Mouse (Mus musculus) embryo, embryonic 10.5 days (tissue): ENCODE data around the gene Celf5.

Experiments
- DNase-seq: peaks from one replicate; pipeline ENCODE4 v3.0.0-alpha.2; 2015; ENCODE audit warnings: low spot score

Celf5 gene

DNA sequence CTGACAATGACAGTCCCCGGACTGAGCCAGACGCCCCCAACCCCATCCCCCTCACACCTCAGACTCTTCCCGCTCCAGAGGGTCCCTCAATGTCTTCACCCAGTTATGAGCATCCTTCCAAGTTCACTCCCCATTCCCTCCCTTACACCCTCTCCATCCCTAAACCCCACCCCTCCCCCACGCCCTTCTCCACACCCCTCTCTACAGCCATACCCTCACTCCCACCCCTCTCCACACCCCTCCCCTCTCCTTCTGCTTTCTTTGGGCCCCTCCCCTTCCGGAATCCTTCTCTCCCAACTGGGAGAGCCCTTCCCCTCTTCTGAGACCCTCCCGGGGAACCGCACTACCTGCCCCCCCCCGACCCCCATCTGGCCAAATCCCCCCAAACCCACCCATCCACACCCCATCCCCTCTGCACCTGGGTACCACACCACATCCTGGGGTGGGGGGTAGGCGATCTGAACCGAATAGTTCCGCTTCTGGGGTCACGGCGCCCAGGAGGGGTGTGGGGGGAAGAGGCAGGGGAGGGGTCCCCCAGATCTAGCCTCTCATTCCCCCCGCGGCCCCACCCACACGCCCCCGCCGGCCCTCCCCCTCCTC, 10.0 kb downstream of the Celf5 start:
- DNase-seq: no peak

DNA sequence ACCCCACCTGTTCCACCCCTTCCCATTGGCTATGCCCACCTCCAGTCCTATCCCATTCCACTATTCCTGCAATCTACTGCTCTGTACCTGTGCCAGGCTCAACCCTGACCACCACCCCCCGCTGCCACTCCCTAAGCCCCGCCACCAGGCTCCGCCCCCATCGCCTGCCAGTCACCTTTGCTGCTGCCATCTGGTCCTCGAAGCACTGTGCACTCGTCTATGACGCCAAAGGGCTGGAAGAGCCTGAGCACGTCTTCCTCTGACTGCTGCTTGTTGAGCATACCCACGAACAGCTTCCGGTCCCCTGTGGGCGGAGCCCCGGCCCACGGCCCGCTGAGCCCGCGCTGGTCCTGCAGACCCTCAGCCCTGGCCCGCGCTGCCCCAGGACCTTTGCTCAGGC, 12.1 kb downstream of the Celf5 start:
- DNase-seq: no peak

DNA sequence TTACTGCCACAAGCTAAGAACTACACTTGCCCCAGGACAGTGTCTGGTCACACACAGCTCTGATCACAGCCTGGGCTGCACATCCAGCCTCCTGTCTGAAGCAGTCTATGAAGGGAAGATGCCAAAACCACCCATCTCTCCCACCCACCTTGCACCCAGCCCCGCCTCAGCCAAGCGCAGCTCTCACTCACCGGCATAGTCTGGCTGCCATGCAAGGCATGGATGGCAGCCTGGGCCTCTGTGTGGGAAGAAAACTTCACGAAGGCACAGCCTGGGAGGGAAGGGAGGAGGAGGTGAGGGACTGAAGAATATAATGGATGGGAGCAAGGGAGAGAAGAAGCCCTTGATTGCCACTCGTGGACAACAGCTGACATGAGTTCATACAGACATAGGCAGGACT, 13.3 kb downstream of the Celf5 start:
- DNase-seq: no peak

DNA sequence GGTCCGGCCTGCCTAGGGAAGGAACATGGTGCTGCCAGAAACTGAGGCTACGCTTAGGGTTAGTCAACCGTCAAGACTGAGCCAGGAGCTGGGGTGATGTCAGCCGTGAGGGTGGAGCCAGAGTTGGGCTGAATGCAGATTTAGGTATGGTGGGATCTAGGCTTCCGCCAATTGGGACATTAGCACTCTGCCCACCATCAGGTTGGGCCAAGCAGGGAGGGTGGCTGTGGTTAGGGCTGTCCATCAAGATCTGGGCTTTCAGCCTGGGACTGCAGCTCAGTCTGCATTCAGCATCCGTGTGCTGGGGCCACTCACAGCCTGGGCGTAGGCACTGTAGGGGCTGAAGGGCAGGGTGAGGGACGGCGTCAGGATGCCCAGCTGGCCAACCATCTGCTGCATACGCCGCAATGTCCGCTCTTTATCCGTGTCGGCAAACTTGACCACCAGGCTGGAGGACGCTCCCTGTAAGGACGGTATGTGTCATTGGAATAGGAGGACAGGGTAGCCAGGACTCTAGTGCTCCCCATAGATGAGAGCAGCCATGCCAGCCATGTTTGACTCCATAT, 14.8 kb downstream of the Celf5 start:
- DNase-seq: no peak

GRCm38 (mm10) chr10:81466881-81467280, 15.6 kb downstream of the Celf5 start:
- DNase-seq: no peak

DNA sequence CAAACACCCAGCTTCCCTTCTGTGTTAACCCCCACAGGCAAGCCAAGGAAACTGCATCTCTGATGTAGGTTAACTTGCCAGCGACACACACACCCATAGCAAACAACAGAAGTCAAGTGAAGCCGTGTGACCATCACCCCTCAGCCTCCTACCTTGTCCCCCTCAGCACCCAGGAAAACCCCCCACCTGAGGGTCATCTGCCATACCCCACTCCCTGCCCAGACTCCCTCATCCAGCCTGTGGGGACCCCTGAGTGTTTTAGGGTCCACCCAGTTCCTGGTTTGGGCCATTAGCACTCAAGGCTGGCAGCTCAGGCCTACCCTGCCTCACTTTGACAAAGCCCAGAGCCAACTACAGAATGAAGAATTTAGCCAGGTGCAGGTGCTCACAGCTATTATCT, 16.4 kb downstream of the Celf5 start:
- DNase-seq: no peak

DNA sequence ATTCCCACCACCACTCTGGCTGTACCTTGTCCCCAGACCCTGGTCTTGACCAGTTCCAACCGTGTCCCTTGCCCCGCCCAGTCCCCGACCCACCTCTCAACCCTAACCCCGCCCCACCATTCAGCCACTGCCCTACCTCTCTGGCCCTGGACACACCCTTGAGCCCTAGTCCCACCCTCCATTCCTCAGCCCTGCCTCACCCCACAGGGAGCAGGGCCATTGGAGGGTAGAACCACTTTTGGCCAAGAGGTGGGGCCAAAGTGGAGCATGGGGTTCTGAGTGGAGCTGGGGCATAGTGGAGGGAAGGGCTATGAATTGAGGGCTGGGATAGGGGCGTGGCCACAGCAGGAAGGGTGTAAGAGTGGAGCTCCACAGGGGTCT, 17.3 kb downstream of the Celf5 start:
- DNase-seq: no peak

GRCm38 (mm10) chr10:81464405-81465264, 17.9 kb downstream of the Celf5 start:
- peak; percentile 80 for DNase-seq

GRCm38 (mm10) chr10:81463531-81463930, 19.0 kb downstream of the Celf5 start:
- no peak for DNase-seq

DNA sequence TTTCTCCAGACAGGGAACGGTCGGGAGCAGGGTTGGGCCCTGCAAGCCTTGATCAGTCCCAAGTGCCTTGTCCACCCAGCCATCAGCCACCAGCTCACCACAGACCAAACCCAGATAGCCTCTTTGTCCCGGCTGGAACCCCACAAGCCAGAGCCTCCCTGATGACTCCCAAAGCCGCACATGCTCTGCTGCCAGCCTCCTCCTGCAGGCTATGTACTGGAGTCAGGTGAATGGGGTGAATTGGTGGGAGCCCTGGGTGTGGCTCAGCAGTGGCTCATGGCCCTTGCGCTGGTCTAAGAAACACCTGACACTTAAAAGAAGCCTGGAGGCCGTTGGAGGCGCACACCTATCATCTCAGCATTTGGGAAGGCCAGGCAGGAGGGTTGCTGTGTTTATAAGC, 19.6 kb downstream of the Celf5 start:
- no peak for DNase-seq

DNA sequence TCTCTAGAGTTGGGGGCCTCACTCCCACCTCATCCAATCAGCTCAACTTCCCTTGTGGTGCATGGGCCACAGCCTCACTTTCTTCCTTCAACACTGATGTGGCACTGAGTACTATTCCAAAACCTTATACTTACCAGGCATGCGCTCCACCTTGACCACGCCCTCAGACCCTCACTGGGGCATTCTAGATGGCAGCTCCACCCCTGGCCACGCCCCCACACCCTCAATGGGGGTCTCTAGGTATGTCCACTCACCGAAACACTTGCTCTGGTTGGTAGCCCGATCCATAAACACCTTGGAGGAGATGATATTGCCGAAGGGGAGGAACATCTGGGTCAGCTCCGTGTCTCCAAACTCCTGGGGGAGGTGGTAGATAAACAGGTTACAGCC, 20.1 kb downstream of the Celf5 start:
- DNase-seq: no peak

DNA sequence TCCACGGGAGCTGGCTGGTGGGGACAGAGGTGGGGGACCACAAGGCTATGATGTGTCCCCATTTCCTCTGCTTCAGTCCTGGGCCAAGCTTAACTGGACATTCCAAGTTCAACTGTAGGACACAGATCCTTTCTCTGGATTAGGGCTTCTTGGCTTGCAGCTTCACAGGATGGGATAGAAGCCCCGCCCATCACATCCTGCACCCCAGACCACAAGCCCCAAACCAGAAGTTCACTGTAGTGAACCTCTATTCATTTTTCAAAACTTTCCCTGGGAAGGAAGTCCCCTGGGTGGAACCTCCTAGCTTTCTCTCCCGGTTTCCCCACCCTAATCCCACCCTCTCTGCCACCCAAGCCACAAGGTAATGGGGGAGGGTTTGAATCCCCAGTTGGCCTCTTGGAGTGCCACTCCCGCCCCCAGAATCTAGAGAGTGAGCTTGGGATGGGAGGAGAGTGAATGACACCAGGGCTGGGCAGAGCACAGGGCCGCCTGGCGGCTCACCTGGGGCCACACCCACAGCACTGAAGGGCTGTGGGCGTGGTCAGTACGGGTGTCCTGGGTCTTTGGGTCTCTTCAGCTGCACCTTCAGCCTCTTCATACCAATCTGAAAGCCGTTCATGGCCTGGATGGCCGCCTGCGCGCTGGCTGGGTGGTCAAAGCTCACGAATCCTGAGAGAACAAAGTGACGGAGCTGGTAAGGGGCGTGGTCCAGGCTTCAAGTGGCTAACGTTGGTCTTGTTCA, 20.7 kb downstream of the Celf5 start:
- no peak for DNase-seq

- DNase-seq: no peak
Observed at GRCm38 (mm10) chr10:81460951-81461350, 21.6 kb downstream of the Celf5 start.

- no peak for DNase-seq
Observed at GRCm38 (mm10) chr10:81460471-81460870, 22.0 kb downstream of the Celf5 start.

DNA sequence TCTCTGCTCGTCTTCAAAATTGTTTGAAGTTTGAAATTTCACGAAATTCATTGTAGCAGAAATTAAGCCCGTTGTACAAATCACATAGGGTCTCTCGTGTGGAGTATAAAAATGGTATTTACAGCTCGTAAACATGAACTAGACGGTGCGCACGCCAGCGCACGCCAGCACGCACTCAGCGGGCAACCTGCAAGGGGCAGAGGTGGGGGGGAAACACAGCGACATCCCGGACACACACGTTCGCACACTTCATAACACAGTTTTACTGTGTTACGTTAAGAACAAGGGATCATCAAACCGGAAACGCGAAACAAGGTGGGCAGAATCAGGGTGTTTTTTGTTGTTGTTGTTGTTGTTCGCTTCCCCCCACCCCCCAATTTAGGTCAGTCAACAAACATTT, 23.1 kb downstream of the Celf5 start:
- no peak for DNase-seq

DNA sequence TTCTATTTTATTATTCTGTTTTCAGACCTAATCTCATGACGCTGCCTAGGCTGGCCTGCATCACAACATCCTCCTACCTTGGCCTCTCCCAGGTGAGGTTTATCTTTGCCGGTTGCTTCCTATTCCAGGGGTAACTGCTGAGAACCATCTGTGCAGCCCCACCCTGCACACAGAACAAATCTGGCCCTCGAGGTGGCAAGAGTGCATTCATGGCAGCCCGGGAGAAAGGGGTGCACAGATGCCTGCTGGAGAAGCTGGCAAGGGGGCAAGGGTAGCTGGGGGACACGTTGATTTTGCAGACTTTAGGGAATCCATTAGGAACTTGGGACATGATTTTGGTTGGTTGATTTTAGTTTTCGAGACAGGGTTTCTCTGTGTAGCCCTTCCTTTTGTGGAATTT, 24.2 kb downstream of the Celf5 start:
- no peak for DNase-seq

DNA sequence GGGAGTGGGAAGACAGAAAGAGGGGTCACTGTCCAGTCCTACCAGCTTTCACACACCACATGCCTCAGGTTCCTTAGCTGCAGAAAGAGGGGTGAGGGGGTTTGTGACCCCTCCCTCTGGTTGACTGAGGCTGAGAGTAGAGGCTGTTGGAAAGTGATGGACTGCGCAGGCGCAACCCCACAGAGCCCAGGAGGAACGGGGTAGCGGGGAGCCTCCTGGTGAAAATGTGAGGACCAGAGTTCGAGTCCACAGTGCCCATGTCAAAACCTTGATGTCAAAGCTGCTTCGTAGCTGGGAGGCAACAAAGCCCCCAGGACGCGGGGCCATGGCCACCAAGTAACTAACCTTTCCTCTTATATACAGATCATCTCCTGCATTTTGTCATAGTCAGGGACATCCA, 24.9 kb downstream of the Celf5 start:
- DNase-seq: no peak

DNA sequence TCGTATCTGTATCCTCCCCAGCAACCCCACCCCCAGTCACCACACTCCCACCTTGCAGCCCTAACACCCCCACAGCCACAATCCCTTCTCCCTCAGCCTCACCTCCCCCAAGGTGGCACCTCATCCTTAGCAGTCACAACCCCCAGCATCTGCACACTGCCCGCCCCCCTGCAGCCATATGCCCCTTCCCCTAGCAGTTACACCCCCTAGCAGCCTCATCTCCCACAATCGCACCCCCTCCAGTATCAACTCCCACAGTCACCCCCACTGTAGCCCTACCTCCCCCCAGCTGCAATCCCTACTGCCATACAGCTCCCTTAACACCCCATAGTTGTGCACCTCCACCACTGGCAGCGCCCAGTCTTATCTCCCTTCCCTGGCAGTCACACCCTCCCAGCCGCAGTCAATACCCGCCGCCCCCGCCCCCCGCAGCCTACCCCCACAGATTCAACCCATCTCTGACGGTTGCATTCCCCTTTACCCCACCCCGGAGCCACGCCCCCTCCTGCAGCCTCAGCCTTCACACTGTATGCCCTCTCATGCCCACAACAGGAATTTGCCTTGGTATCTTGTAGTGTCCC, 25.4 kb downstream of the Celf5 start:
- no peak for DNase-seq

- no peak for DNase-seq
Observed at GRCm38 (mm10) chr10:81455181-81455895, 27.2 kb downstream of the Celf5 start, which contains the start of gene Nfic. Gene Nfic, minus strand, starts transcription at chr10:81455635.

GRCm38 (mm10) chr10:81454106-81454505, 28.4 kb downstream of the Celf5 start:
- DNase-seq: no peak

- no peak for DNase-seq
Observed at GRCm38 (mm10) chr10:81452947-81453288, 29.6 kb downstream of the Celf5 start.
